Mouse (Mus musculus): ENCODE measurements at regions not wholly inside any gene's neighbourhood (a gene's known extent, or its start where the extent isn't known, plus 50 kb on each side); places are given as distances from the start of the nearest gene placed in this dataset.
A peak's percentile ranks its signal among the peaks of the same experiment; 100 is the strongest.

DNA sequence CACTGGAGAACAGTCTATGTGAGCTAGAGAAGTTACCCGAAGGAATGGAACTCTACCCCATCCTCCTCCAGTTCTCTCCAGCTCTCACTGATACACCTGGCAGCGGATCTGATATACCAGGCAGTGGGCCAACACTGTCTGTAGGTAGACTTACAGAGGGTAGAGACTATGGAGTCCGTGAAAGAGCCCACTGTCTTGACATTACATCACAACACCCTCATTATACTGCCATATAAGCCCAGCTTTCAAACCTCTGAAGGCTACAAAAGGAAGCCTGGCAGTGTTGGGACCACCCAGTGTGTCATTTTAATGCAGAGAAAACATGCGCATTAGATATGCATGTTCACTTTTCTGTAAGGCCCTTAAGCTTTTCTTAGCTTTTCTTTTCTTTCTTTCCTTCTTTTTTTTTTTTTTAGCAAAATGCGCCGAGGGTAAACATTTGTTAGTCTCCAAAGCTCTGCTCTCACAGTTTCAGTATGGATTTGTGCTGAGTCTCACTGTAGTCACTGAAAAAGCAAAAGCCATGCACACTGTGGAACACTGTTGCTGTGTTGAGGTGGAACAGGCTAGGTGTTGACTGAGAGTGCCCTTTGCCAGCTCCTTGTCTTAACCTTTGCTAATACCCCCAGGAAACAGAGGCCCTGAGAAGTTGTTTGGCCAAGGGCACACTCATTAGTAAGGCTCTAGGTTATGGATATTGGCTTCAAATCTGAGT lies 212.4 kb upstream of the Atp5g3 start:
- 66% methylated on average over 6 of the region's 6 CpGs for WGBS
- H3K4me3 ChIP-seq (replicated peaks): no peak overlapping the region
- no peaks in the 10 kb centered on the region for H3K27me3 ChIP-seq
- no peak for ATAC-seq (replicated peaks; ENCODE audit: low FRiP score)
- H3K27ac ChIP-seq: no peak overlapping the region
- no peaks in the 10 kb centered on the region for H3K9me3 ChIP-seq (replicated peaks)
- H3K4me2 ChIP-seq: no peak overlapping the region
- no peaks in the 10 kb centered on the region for H3K36me3 ChIP-seq
- H3K4me1 ChIP-seq: peaks cover 6% of the 10 kb centered on the region; the same call in 1 of the 2 replicates
- no peak overlapping the region for H3K9ac ChIP-seq

DNA sequence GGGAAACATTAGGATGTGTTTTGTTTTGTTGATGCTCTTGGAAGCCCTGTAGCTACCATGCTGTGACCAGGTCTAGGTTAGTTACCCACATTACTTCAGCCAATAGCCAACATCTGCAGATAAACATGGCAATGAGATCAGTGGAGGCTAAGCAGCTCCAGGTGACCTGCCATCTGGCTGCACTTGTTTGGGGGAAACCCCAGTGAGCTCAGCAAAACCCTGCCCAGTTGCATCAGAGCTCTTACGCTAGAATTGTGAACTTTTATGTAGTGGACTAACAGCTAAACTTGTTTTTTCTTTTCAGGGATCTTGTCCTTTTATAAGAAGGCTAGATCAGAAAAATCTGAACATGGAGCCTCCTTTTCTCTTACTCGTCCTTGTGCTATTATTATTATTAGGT lies 211.8 kb upstream of the Atp5g3 start:
- H3K27me3 ChIP-seq: no peaks in the 10 kb centered on the region
- WGBS: 82% methylated on average over 2 of the region's 2 CpGs
- H3K4me1 ChIP-seq: peaks cover 6% of the 10 kb centered on the region; the same call in 1 of the 2 replicates
- H3K4me3 ChIP-seq (replicated peaks): no peak overlapping the region
- H3K9me3 ChIP-seq (replicated peaks): no peaks in the 10 kb centered on the region
- no peak for ATAC-seq (replicated peaks; ENCODE audit: low FRiP score)
- H3K4me2 ChIP-seq: no peak overlapping the region
- H3K36me3 ChIP-seq: no peaks in the 10 kb centered on the region
- no peak overlapping the region for H3K9ac ChIP-seq
- H3K27ac ChIP-seq: no peak overlapping the region

DNA sequence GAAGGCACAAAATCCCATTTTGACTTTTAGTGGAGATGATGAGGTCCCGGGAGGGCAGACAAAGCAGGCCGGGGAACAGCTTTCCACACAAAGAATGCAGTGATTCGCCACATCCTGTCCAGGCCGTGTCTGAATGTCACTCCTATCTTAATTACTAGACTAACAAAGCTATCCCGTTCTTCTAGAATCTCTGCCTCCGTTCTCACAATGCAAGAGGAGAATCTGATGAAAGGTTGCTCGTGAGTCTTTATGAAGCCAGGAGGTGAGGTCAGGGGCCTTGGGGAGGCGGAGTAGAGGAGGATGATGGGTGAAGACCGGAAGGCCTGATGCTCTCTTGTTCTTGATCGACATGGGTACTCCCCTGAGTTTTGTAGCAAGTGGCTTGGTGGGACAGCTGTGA lies 208.9 kb upstream of the Atp5g3 start:
- Histone ChIP-seq H3K9me3 (replicated peaks) (no peaks in the 10 kb centered on the region), H3K4me1 (peaks cover 6% of the 10 kb centered on the region; the same call in 1 of the 2 replicates), H3K36me3 (no peaks in the 10 kb centered on the region), H3K4me2 (peak overlapping the region; percentile 30), H3K9ac (no peak overlapping the region), H3K27ac (no peak overlapping the region), H3K27me3 (no peaks in the 10 kb centered on the region), H3K4me3 (replicated peaks) (no peak overlapping the region)
- 46% methylated on average over 10 of the region's 10 CpGs for WGBS
- ATAC-seq (replicated peaks; ENCODE audit: low FRiP score): no peak

DNA sequence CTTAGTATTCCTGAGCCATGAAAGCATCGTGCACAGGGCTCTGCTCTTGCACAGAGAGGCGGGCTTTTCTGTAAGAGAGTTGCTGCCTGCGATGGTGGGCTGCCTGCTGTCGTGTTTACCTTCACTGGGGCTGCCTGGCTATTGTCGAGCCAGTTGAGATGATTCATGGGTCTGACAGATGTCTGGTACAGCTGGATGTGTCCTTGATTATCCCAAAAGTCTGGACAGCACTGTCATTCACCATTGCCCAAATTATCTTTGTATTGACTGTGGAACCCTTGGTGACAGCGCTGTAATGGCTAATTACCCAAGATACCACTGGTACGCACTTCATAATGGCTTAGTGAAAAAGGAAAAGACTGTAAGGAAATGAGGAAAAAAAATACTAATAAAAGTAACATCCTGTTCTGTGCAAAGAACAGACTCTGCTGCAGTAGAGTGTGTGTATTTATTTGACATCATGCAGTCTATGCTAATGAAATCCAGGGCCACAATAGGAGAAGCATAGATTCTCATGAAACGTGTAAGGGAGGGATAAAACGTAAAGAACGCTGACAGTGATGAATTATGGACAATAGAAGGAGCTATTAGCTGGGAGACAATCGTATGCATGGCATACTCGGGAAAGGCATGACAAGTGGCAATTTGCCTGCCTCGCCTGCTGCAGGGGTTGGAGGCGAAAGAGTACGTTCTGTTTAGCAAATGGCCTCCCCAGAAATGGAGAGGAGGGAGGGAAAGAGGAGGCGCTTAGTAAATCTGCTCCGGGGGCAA lies 208.2 kb upstream of the Atp5g3 start:
- no peak overlapping the region for H3K27ac ChIP-seq
- H3K9ac ChIP-seq: no peak overlapping the region
- WGBS: 37% methylated on average over 17 of the region's 17 CpGs
- H3K36me3 ChIP-seq: no peaks in the 10 kb centered on the region
- no peaks in the 10 kb centered on the region for H3K27me3 ChIP-seq
- no peak for ATAC-seq (replicated peaks; ENCODE audit: low FRiP score)
- H3K9me3 ChIP-seq (replicated peaks): no peaks in the 10 kb centered on the region
- H3K4me2 ChIP-seq: peak overlapping the region; percentile 30
- H3K4me3 ChIP-seq (replicated peaks): no peak overlapping the region
- H3K4me1 ChIP-seq: peaks cover 6% of the 10 kb centered on the region; the same call in 1 of the 2 replicates

DNA sequence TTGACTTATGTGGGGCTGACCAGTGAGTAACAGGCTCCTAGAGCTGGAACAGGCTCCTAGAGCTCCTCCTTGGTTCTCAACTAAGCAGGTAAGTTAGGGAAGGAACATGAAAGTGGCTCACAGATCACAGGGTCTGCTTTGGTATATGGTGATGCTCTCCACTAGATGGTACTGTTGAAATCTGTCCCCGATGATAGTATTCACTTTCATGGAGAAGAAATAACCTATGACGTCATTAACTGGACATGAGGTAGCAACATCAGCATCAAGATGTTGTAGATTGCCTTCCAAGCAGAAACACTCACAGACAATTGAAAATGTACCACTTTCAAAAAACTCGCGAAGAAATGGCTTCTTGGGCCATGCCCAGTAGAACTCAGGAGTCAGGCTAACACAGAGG lies 195.3 kb upstream of the Atp5g3 start:
- Histone ChIP-seq H3K36me3 (no peaks in the 10 kb centered on the region), H3K4me2 (no peak overlapping the region), H3K9ac (no peak overlapping the region), H3K4me3 (replicated peaks) (no peak overlapping the region), H3K9me3 (replicated peaks) (no peaks in the 10 kb centered on the region), H3K27me3 (no peaks in the 10 kb centered on the region), H3K4me1 (no peaks in the 10 kb centered on the region), H3K27ac (no peak overlapping the region)
- WGBS: 84% methylated on average over 4 of the region's 4 CpGs
- ATAC-seq (replicated peaks; ENCODE audit: low FRiP score): no peak

DNA sequence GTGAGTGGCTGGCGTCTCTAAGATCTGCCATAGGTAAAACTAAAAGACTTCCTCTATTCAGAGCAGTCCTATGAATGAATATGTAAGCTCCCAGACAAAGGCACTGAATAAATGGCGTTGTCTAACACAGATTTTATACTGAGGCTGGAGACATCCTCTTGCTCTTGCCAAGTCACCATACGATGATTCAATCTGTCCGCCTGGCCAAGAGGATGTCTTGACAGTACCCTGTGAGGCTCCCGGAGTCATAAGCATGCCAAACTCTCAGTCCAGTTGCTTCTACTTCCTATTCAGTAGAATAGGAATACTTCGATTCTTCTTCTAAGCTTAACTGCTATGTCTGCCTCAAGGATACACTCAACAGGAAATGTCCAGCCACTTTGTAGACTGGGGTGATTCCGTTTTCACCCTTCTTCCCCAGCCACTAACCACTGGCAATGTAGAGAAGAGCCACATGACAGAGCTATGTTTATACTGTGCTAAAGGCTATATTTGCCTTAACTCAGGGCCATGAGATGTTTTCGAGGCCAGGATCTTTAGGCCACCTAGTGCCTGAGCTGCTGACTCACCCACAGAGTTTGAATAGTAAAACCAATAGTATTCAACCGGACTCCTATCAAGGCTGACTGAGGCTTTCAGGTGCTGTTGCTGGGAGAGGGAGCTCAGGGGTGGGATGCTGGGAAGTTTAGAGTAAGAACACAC lies 188.7 kb upstream of the Atp5g3 start:
- no peaks in the 10 kb centered on the region for H3K27me3 ChIP-seq
- no peak overlapping the region for H3K4me2 ChIP-seq
- no peaks in the 10 kb centered on the region for H3K36me3 ChIP-seq
- H3K27ac ChIP-seq: no peak overlapping the region
- no peak overlapping the region for H3K9ac ChIP-seq
- H3K4me1 ChIP-seq: no peaks in the 10 kb centered on the region
- H3K9me3 ChIP-seq (replicated peaks): no peaks in the 10 kb centered on the region
- ATAC-seq (replicated peaks; ENCODE audit: low FRiP score): no peak
- H3K4me3 ChIP-seq (replicated peaks): no peak overlapping the region
- 86% methylated on average over 9 of the region's 9 CpGs for WGBS

DNA sequence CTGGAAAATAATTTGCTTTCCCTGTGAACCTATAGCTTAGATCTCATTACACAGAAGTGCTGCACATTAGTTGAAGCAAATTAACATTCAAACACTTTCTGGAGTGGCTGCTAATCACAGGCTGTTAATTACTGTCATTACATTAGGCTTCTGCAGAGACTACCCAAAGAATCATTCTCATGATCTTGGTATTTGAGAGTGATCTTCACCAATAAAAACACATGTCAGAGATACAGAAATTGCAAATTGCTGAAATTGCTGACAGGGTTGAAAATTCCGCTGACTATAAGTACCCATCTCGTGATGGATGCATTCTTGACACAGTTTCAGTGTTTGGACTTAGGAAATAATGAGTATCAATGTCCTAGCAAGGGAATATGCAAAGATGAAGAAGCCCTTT lies 185.7 kb upstream of the Atp5g3 start:
- H3K27ac ChIP-seq: no peak overlapping the region
- H3K4me1 ChIP-seq: no peaks in the 10 kb centered on the region
- H3K4me2 ChIP-seq: no peak overlapping the region
- ATAC-seq (replicated peaks; ENCODE audit: low FRiP score): no peak
- H3K36me3 ChIP-seq: no peaks in the 10 kb centered on the region
- no peak overlapping the region for H3K4me3 ChIP-seq (replicated peaks)
- WGBS: 81% methylated on average over 2 of the region's 2 CpGs
- H3K9ac ChIP-seq: no peak overlapping the region
- no peaks in the 10 kb centered on the region for H3K27me3 ChIP-seq
- H3K9me3 ChIP-seq (replicated peaks): no peaks in the 10 kb centered on the region

DNA sequence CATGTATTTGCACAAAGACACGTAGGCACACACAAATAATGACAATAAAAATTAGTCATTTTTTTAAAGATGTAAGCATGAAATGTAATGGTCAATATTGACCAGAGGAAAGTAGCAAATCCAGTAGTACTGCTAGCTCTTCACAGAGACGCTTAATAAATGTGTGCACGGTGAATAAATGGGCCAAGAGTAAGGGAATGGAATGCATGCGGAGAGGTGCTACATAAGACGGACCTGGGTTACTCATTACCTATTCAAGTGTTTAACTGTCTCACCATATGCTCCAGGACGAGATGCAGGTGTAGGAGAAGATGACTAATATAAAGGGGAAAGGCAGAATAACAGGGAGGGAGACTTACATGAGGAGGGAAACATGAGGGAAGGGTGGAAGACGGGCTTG lies 182.4 kb upstream of the Atp5g3 start:
- H3K27ac ChIP-seq: no peak overlapping the region
- 86% methylated on average over 7 of the region's 7 CpGs for WGBS
- no peak overlapping the region for H3K4me3 ChIP-seq (replicated peaks)
- H3K4me2 ChIP-seq: no peak overlapping the region
- no peaks in the 10 kb centered on the region for H3K36me3 ChIP-seq
- H3K4me1 ChIP-seq: no peaks in the 10 kb centered on the region
- H3K9me3 ChIP-seq (replicated peaks): no peaks in the 10 kb centered on the region
- H3K27me3 ChIP-seq: no peaks in the 10 kb centered on the region
- no peak for ATAC-seq (replicated peaks; ENCODE audit: low FRiP score)
- H3K9ac ChIP-seq: no peak overlapping the region

DNA sequence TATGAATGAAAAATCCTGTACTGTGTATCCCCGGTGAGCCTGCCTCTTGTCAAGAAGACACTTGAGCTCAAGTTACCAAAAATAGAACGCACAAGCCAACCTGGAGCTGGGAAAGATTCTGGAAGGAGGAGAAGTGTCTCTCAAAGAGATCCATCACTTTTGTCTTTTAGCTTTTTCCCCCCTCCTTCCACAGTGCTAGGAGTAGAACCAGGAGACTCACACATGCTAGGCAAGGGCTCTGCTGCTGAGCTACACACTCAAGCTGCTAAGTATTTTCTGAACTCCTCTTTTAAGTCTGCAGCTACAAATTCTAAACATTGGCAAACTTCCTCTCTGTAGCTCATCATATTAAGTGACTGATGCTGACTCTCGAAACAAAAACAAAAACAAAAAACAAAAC lies 176.2 kb upstream of the Atp5g3 start:
- no peak for ATAC-seq (replicated peaks; ENCODE audit: low FRiP score)
- Histone ChIP-seq H3K4me3 (replicated peaks) (no peak overlapping the region), H3K4me1 (no peaks in the 10 kb centered on the region), H3K27me3 (no peaks in the 10 kb centered on the region), H3K27ac (no peak overlapping the region), H3K4me2 (no peak overlapping the region), H3K36me3 (no peaks in the 10 kb centered on the region), H3K9ac (no peak overlapping the region), H3K9me3 (replicated peaks) (no peaks in the 10 kb centered on the region)
- WGBS: 61% methylated on average over 3 of the region's 3 CpGs

DNA sequence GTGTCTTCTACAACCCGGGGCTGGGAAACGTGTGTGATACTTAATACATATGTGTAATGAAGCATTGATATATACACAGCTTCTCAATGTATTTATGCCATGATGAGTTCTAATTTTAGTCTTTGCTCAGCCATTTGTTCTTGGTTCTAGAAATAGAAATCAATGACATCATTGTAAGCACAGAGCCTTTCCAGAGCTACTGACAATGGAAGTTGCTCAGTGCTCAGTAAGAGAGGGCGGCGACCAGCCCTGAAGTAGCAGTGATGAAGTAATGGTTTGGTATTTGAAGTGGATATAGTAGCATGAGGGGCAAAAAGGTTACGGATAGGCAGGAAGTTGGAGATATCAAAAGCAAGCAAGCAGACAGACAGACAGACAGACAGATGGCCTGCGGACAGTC lies 173.8 kb upstream of the Atp5g3 start:
- H3K36me3 ChIP-seq: no peaks in the 10 kb centered on the region
- H3K9me3 ChIP-seq (replicated peaks): no peaks in the 10 kb centered on the region
- ATAC-seq (replicated peaks; ENCODE audit: low FRiP score): no peak
- WGBS: 88% methylated on average over 6 of the region's 6 CpGs
- no peak overlapping the region for H3K9ac ChIP-seq
- H3K4me1 ChIP-seq: no peaks in the 10 kb centered on the region
- H3K27ac ChIP-seq: no peak overlapping the region
- no peak overlapping the region for H3K4me2 ChIP-seq
- H3K4me3 ChIP-seq (replicated peaks): no peak overlapping the region
- H3K27me3 ChIP-seq: no peaks in the 10 kb centered on the region

DNA sequence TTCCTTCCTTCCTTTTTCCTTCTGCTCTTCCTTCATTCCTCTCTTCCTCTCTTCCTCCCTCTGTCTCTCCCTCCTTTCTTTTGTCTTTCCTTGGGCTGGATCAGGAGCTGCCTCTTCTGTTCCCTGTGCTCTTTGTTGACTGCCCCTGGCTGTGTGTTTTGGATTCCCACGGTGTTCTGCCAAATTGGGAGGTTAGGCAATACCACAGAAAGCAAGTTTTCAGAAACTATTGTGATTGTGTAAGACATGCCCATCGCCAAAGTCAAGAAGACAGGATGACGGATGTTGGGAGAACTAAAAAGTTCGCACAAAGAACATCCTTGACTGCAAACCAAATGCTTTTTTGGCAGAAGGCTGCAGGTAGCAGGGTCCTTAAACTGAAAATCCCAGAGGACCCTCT lies 165.6 kb upstream of the Atp5g3 start:
- Histone ChIP-seq H3K4me2 (no peak overlapping the region), H3K27me3 (no peaks in the 10 kb centered on the region), H3K27ac (no peak overlapping the region), H3K4me1 (no peaks in the 10 kb centered on the region), H3K9ac (no peak overlapping the region), H3K4me3 (replicated peaks) (no peak overlapping the region), H3K9me3 (replicated peaks) (no peaks in the 10 kb centered on the region), H3K36me3 (no peaks in the 10 kb centered on the region)
- 75% methylated on average over 4 of the region's 4 CpGs for WGBS
- no peak for ATAC-seq (replicated peaks; ENCODE audit: low FRiP score)

DNA sequence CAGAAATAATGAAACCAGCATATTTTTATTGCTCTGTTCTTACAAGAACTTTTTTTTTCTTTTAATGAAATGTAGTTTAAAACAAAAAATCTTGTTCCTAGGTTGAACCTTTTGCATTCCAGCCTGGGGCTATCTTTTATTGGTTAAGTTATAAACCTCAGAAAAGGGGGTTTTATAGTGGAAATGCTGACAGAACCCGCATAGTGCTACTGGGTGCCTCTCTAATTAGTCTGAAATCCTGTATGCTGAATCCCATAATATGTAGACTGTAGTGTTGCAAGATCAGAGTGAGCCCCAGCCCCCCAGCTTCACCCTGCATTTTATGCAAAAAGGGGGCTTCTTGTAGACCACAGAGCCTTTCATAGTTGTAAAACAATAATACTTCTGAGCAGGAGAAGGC lies 164.4 kb upstream of the Atp5g3 start:
- Histone ChIP-seq H3K27ac (no peak overlapping the region), H3K4me3 (replicated peaks) (no peak overlapping the region), H3K9me3 (replicated peaks) (no peaks in the 10 kb centered on the region), H3K4me1 (no peaks in the 10 kb centered on the region), H3K36me3 (no peaks in the 10 kb centered on the region), H3K9ac (no peak overlapping the region), H3K4me2 (no peak overlapping the region), H3K27me3 (no peaks in the 10 kb centered on the region)
- WGBS: 64% methylated on average over 1 of the region's 1 CpGs
- no peak for ATAC-seq (replicated peaks; ENCODE audit: low FRiP score)
